Mouse (Mus musculus): ENCODE data around the gene Pepd.

The Pepd gene

DNA sequence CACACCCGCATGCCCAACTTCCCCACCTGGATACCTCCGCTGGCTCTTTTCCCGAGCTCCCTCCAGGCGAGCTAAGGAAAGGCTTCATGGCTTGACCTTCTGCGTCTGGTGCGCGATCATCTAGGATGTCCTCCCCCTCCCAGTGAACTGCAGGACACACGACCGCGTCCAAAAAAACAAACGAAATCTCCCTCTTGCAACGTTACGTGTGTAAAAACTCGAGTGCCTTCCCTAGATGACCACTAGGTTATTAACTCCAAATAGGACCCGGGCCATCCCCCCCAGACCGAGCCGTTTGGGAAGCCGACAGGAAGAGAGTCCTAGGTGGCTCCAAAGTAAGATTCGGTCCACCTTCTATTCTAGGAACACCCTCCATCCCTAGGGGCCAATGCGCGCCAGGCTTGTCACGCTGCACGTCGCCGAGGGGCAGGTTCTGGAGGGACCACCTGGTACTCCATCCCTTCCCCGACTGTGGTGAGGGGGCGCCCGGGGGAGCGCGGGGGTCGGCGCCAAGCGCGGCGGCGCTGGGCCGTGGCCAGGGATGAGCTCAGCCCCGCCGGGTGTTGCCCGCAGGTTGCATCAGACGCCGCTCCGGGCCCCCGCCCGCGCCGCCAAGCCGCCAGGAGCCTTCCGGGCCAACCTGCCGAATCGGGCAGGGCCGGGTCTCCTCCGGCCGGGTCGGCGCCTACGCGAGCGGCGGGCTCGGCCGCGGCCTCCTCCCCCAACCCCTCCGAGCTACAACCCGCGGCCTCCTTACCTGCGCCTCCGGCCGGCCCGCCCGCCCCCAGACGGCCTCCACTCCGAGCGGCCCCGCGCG, 143.6 kb downstream of the Pepd start:
- in situ Hi-C loops (cut with MboI, MseI) = loop anchor here in 1 of 2 experiments (5.0 kb wide), 1 partner anchor 281 kb away; no protein-coding TSS in a partner anchor

DNA sequence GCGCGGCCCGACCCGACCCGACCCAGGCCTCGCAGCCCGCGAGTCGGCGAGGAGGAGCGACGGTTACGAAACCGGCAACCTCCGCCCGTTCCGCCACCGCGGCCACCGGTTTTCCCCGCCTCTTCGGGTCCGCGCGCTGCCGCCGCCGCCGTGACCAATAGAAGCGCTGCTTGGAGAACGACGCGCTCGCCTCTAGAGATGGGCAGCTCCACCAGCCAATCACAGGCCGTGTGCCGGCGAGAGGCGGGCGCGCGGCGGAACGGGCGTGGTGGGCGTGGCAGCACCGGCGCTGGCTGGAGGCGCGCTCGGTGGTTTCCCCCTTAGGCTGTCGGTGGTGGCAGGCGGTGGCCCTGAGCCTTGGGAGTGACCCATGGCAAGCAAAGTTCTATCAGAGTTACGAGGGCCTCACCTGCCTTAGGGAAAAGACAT, 144.3 kb downstream of the Pepd start, which contains the start of gene Cebpg:
Gene Cebpg, minus strand, starts transcription at position 138 of the 429 bp plus-strand sequence.
- in situ Hi-C loops (cut with MboI, MseI) = loop anchor here in 1 of 2 experiments (5.0 kb wide), 1 partner anchor 281 kb away; no protein-coding TSS in a partner anchor

DNA sequence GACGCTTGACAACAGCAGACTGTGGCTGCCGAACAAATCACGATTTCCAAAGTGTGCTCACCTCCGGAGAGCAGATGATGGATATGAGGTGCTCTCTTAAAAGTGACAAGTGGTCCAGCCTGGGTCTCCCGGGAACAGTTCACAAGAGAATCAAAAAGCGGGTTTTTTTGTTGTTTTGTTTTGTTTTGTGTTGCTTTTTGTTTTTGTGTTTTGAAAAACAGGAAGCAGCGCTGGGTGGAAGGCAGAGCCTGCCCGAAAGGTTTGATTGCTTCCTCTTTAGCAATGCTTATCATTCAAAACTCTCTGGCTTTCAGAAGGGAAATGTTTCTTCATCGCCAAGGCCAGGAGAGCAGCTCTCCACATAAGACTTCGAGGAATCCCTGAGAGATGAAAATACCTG, 144.8 kb downstream of the Pepd start:
- in situ Hi-C loops (cut with MboI, MseI) = loop anchor here in 1 of 2 experiments (5.0 kb wide), 1 partner anchor 280 kb away; no protein-coding TSS in a partner anchor

DNA sequence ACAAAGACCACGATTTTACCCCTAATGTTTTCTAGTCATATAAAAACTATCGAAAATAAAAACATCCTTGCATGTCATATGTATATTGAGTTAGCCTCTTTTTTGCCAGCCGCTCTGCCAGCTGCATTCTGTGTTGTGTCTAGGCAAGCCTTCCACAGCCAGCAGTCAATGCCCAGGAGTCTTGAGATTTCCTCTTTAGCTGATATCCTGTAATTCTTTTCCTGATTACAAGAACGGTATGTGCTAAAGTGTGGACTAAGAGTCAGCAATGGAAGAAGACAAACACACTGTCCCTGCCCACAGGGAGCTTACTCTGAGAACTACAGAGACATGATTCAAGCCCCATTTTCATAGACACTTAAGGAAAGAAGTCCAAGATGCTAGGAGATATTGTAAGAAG, 145.4 kb downstream of the Pepd start:
- in situ Hi-C loops (cut with MboI, MseI) = loop anchor here in 1 of 2 experiments (5.0 kb wide), 1 partner anchor 280 kb away; no protein-coding TSS in a partner anchor

DNA sequence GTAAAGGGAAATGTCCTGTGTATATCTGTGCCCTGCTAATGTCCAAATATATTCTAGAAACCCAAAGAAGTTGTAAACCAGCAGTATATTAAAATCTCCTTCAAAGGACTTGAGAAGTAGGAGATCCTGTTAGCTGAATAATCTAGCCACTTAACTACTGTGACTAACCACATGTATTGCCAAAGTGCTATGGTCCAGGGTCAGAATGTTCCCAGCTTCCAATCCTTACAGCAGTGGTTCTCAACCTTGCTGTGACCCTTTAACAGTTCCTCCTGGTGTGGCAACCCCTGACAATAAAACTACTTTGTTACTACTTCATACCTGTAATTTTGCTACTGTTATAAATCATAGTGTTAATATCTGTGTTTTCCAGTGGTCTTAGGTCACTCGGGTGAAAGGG, 146.2 kb downstream of the Pepd start:
- in situ Hi-C loops (cut with MboI, MseI) = loop anchor here in 1 of 2 experiments (5.0 kb wide), 1 partner anchor 279 kb away; no protein-coding TSS in a partner anchor

- in situ Hi-C loops (cut with MboI, MseI) = loop anchor here in 1 of 2 experiments (5.0 kb wide), 1 partner anchor 278 kb away; no protein-coding TSS in a partner anchor
Observed at GRCm38 (mm10) chr7:35059467-35059866, 147.3 kb downstream of the Pepd start.

GRCm38 (mm10) chr7:35064286-35065258, 152.4 kb downstream of the Pepd start:
- in situ Hi-C loops (cut with MboI, MseI) = loop anchor here in 1 of 2 experiments (10.0 kb wide), 1 partner anchor 480 kb away; no protein-coding TSS in a partner anchor

DNA sequence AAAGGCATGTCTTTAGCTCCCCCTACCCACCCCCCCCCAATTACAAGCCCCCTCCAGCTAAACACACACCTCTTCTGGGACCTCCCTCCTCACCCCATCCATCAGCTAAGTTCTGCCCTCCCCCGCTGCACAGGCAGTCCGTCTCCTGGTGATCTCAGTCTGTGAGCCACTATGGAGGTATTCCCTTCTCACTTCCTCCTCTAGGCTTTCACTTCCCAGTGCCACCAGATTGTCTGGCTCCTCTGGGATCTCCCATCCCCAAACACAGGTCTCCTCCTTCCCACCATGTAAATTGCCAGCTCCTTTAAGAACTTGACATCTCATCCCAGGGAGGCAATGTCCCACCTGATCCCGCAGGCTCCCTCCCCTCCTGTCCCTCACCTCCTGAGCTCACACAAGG, 153.8 kb downstream of the Pepd start:
- in situ Hi-C loops (cut with MboI, MseI) = loop anchor here in 1 of 2 experiments (10.0 kb wide), 1 partner anchor 479 kb away; no protein-coding TSS in a partner anchor

- in situ Hi-C loops (cut with MboI, MseI) = loop anchor here in 1 of 2 experiments (10.0 kb wide), 1 partner anchor 478 kb away; no protein-coding TSS in a partner anchor
Observed at GRCm38 (mm10) chr7:35066640-35067212, 154.5 kb downstream of the Pepd start.

- in situ Hi-C loops (cut with MboI, MseI) = no loop called here
Observed at GRCm38 (mm10) chr7:35076645-35077044, 164.5 kb downstream of the Pepd start.

GRCm38 (mm10) chr7:35080843-35081338, 168.7 kb downstream of the Pepd start:
- in situ Hi-C loops (cut with MboI, MseI) = no loop called here

DNA sequence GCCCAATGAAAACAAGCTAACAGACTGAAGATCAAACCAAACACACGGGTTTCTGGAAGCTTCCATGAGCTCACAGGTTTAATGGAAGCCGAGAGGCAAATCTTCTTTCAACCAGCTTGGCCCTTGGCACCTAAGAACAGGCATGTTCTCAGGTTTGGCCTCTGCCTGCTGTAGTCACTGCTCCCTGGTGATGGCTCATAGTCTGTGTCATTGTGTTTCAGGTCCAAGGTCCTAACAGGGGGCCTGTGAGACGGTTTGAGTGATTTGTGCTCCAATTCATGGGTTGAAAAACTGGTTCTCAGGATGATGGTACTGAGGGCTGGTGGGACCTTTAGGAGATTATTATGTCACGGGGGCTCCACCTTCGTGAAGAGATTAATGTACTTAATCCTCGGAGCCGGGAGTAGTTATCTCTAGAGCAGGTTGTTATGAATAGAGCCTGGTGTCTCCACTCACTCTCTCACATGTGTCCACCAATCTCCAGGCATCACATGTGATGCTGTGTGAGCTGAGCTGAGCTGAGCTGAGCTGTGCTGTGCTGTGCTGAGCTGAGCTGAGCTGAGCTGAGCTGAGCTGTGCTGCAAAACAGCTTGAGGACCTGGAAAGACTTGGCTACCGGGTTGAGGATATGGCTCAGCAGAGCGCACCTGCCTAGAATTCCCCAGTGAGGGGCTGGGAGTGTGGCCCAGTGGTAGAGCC, 169.4 kb downstream of the Pepd start:
- in situ Hi-C loops (cut with MboI, MseI) = no loop called here

DNA sequence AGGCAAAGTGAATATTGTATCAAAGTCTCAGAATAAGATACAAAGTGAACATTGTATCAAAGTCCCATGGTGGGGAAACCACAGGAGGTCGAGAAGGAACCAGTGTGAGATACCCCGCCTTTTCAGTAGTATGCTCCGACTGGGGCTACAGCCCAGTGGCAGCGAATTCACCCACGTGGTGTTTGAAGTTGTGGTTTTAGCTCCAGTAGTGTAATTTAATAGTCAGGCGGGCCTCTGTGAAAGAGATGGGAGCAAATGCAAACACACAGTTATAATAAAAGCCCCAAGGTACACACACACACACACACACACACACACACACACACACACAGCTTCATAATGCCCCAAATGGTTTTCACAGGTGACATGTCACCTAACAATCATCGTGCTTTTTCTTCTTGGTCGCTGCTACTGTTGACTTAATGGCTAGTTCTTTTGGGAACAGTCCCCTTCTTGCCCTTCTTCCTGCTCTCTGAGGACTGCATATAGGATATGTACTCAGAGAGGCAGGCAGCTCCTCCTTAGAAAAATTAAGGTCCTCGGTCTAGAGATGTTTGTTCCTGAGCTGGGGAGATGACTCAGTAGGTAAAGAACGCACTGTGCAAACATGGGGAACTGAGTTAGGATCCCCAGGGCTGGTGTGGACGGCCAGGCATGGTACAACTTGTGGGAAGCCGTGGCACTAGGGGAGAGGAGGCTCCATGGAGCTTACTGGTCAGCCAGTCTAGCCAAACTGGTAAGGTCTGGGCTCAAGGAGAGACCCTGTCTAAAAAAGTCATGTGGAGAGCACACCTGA, 172.6 kb downstream of the Pepd start:
- in situ Hi-C loops (cut with MboI, MseI) = no loop called here

DNA sequence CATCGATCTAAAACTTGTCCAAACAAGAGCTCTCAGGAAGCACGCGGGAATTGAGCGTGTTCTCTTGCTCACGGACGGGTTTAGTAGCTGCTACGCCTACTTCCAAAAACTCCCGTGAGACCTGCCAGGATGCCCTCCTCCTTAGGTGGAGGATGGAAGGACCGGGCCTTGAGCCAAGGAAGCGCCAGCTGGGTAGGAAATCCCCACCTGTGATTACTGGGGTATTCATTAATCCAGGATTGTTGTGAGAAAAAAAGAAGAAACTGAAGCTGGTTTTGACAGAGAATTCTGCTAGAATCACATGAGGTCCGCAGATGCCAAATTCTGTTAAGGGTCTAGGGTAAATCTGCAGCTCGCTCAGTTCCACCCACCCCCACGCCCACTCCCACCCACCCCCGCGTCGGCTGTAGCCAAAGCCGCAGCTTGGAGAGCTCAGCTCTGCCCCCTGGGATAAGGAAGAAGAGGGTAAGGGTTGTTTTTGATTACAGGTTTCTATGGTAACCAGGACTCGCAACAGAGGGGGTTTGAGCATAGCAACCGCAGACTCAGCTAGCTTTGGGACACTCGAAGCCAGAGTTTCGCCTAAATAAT, 174.2 kb downstream of the Pepd start:
- in situ Hi-C loops (cut with MboI, MseI) = no loop called here

- in situ Hi-C loops (cut with MboI, MseI) = no loop called here
Observed at GRCm38 (mm10) chr7:35090550-35090949, 178.4 kb downstream of the Pepd start.
